Mouse (Mus musculus) myocyte (in vitro differentiated cells): ENCODE measurements around the gene Crybg2.

Source experiments
- CEBPB ChIP-seq: IDR thresholded peaks from 2 replicates; pipeline ENCODE4 v1.6.1; 2011; ENCODE audit warnings: mild to moderate bottlenecking, moderate library complexity; ENCODE audit not compliant: poor library complexity, insufficient read depth, severe bottlenecking
- E2F4 ChIP-seq: IDR thresholded peaks from one replicate; pipeline ENCODE4 v1.6.1; 2011; ENCODE audit warnings: mild to moderate bottlenecking, control low read depth, moderate library complexity; ENCODE audit not compliant: insufficient read depth
- MAX ChIP-seq: IDR thresholded peaks from one replicate; pipeline ENCODE4 v1.6.1; 2011; ENCODE audit warnings: low read depth, mild to moderate bottlenecking, control low read depth
- MYOG ChIP-seq, 3 experiments: IDR thresholded peaks; one replicate each; pipeline ENCODE4 v1.6.1; 2011; ENCODE audit warnings: control low read depth in 2 of 3, low read depth in 2 of 3, mild to moderate bottlenecking in 2 of 3; ENCODE audit not compliant: insufficient read length in 2 of 3, control insufficient read depth in 1 of 3, insufficient read depth in 1 of 3
- POLR2A ChIP-seq: IDR thresholded peaks from one replicate; pipeline ENCODE4 v1.6.1; 2011; ENCODE audit warnings: low read depth, mild to moderate bottlenecking, control low read depth, moderate library complexity; ENCODE audit not compliant: insufficient read length
- POLR2AphosphoS2 ChIP-seq: IDR thresholded peaks from one replicate; pipeline ENCODE4 v1.6.1; 2011; ENCODE audit warnings: low read depth, control low read depth; ENCODE audit not compliant: insufficient read length
- TCF12 ChIP-seq: IDR thresholded peaks from one replicate; pipeline ENCODE4 v1.6.1; 2011; ENCODE audit warnings: mild to moderate bottlenecking, control low read depth; ENCODE audit not compliant: poor library complexity, insufficient read depth, severe bottlenecking
- TCF3 ChIP-seq: IDR thresholded peaks from one replicate; pipeline ENCODE4 v1.6.1; 2011; ENCODE audit warnings: low read depth, control low read depth; ENCODE audit not compliant: insufficient read length
- USF1 ChIP-seq: IDR thresholded peaks from one replicate; pipeline ENCODE4 v1.6.1; 2011; ENCODE audit warnings: low read depth, mild to moderate bottlenecking, control low read depth, moderate library complexity

DNA sequence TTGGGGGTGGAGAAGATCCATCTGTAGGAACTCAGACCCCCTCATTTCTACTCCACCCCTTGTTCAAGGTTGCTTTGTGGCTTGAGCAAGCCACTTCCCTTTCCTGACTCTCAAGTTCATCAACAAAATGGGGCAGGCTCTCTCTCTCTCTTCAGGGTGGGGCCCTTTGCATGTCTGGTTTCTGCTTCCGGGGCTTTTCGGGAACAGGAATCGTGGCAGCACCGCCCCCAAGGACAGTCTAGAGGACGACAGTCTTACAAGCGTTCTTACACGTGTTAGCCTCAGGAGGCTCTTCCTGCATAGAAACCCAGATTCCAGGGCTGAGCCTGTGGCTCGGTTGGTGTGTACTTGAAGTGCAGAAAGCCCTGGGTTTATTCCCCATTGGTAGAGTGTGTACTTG, 56.4 kb downstream of the Crybg2 start:
- no peak for TF ChIP-seq POLR2A
- TF ChIP-seq E2F4 = no peak
- TF ChIP-seq CEBPB = no peak
- TF ChIP-seq TCF12 = no peak
- no peak for TF ChIP-seq POLR2AphosphoS2
- no peak for TF ChIP-seq TCF3
- TF ChIP-seq MYOG (IDR thresholded peaks at IDR 0.05; ENCODE audit: control insufficient read depth in 1 of 3, insufficient read depth in 1 of 3, insufficient read length in 2 of 3, low read depth in 2 of 3) = no peak
- TF ChIP-seq USF1 = no peak
- no peak for TF ChIP-seq MAX
